Mouse (Mus musculus) liver, postnatal 0 days (tissue): ENCODE data around the gene Als2. TPM values are rescaled to one million over a fixed set of nuclear protein-coding genes. Genes with fewer than 3 reads are reported as not detected.

Source experiments
- ATAC-seq: fragments of 200-750 bp; cut with Nextera tagmentation; 2 replicates; pipeline ENCODE4 v1.8.0; 2017; ENCODE audit warnings: mild to moderate bottlenecking, moderate library complexity
- DNase-seq: peaks from one replicate; pipeline ENCODE4 v3.0.0-alpha.2; 2016
- H3K27ac ChIP-seq: fragments of 300-500 bp; sonication (generic); 2 replicates; pipeline ENCODE4 v1.5.1; 2014; ENCODE audit warnings: antibody characterized with exemption, moderate library complexity, mild to moderate bottlenecking, low read depth
- H3K27me3 ChIP-seq: fragments of 300-500 bp; sonication (generic); 2 replicates; pipeline ENCODE4 v1.6.1; 2014; ENCODE audit warnings: low read length, control low read depth, mixed read lengths; ENCODE audit not compliant: insufficient read depth
- H3K36me3 ChIP-seq: fragments of 300-500 bp; sonication (generic); replicated peaks from 2 replicates; pipeline ENCODE4 v1.6.1; 2014; ENCODE audit warnings: mild to moderate bottlenecking, control low read depth, low read length, moderate library complexity, mixed read lengths; ENCODE audit not compliant: insufficient read depth
- H3K4me1 ChIP-seq: fragments of 300-500 bp; sonication (generic); 2 replicates; pipeline ENCODE4 v1.6.1; 2014; ENCODE audit warnings: antibody characterized with exemption, mild to moderate bottlenecking, control low read depth; ENCODE audit not compliant: insufficient read depth
- H3K4me2 ChIP-seq: fragments of 300-500 bp; sonication (generic); 2 replicates; pipeline ENCODE4 v1.6.1; 2014; ENCODE audit warnings: low read depth, mild to moderate bottlenecking, low read length, moderate library complexity, mixed read lengths
- H3K4me3 ChIP-seq: fragments of 300-500 bp; sonication (generic); 2 replicates; pipeline ENCODE4 v1.5.1; 2014; ENCODE audit warnings: low read depth, low read length
- H3K9ac ChIP-seq: fragments of 300-500 bp; sonication (generic); replicated peaks from 2 replicates; pipeline ENCODE4 v1.6.1; 2014; ENCODE audit warnings: mild to moderate bottlenecking, moderate library complexity
- H3K9me3 ChIP-seq: fragments of 300-500 bp; sonication (generic); 2 replicates; pipeline ENCODE4 v1.6.1; 2016; ENCODE audit warnings: mild to moderate bottlenecking, control low read depth, low read length, mixed read lengths
- CTCF ChIP-seq: sonication (generic); IDR thresholded peaks from 2 replicates; pipeline ENCODE4 v1.5.1; 2016; ENCODE audit warnings: antibody characterized with exemption, low read depth
- EP300 ChIP-seq: IDR thresholded peaks from 2 replicates; pipeline ENCODE4 v1.6.1; 2016; ENCODE audit warnings: antibody characterized with exemption, low read depth, mild to moderate bottlenecking
- WGBS: fragments of 180-500 bp; shearing (Covaris S2); extraction: QIAGEN DNeasy Blood & Tissue Kit; methylation state at CpG from one replicate; pipeline ENCODE4 v1.1.7; 2014; ENCODE audit not compliant: insufficient replicate concordance; 5-methylcytosine and 5-hydroxymethylcytosine counted together
- polyA plus RNA-seq: library from polyadenylated mRNA; unstranded; fragments of >200 nt; fragmentation: Nextera tagmentation; extraction: Ambion mirVana; gene quantifications from 2 replicates; pipeline ENCODE4 v1.2.1, GENCODE M21; 2015

Als2 gene
- polyA plus RNA-seq, 1 experiment from 2014 or later: 5.8 TPM

DNA sequence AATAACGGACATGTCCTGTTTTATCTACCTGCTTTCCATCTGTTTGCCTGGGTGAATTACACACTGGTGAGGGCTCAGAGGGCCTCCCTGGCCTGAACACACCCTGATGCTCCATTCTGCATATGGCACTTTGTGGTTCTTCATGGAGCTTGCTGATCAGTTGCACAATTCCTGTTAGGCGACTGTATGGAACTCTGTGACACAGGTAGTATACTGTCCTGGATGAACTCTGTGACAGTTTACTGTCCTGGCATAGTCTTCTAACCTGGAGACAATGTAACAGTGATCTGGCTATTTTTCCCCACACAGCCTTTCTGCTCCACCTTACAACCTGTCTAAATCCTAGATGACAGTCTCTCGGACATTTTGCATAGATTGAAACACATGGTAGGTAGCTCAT lies 77.9 kb downstream of the Als2 start:
- no peaks in the 10 kb centered on the region for H3K9me3 ChIP-seq
- H3K4me3 ChIP-seq: no peak overlapping the region
- H3K27ac ChIP-seq: no peak overlapping the region
- no peak overlapping the region for H3K9ac ChIP-seq
- no peak for DNase-seq
- no peak for ATAC-seq
- 73% methylated on average over 3 of the region's 3 CpGs for WGBS
- H3K4me1 ChIP-seq: no peaks in the 10 kb centered on the region
- TF ChIP-seq CTCF (no peak), EP300 (no peak)
- H3K4me2 ChIP-seq: no peak overlapping the region
- no peaks in the 10 kb centered on the region for H3K27me3 ChIP-seq
- H3K36me3 ChIP-seq: peaks cover 10% of the 10 kb centered on the region

DNA sequence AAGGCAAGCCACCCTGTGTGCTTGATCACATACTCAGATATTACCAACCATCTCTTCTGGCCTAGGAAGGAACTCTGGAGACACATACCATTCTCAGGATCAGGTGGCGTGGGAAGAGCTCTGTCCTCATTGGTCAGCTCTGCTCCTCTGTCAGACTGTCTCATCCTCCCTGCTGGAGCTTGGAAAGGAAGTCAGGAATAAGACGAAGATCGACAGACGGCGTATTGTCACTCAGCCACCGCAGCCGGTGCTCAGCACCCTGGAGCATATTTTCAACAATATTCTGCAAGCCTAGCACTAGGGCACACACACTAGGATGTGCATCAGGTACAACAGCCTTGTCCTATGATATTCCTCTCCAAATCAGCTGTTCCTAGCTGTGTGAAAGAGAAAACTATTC lies 78.5 kb downstream of the Als2 start:
- Histone ChIP-seq H3K4me1 (no peaks in the 10 kb centered on the region), H3K4me3 (no peak overlapping the region), H3K36me3 (peaks cover 6% of the 10 kb centered on the region; the same call in 1 of the 2 replicates), H3K9me3 (no peaks in the 10 kb centered on the region), H3K9ac (no peak overlapping the region), H3K27ac (no peak overlapping the region), H3K27me3 (no peaks in the 10 kb centered on the region), H3K4me2 (no peak overlapping the region)
- no peak for DNase-seq
- 83% methylated on average over 7 of the region's 7 CpGs for whole genome bisulfite sequencing
- no peak for ATAC-seq
- TF ChIP-seq CTCF (no peak), EP300 (no peak)

DNA sequence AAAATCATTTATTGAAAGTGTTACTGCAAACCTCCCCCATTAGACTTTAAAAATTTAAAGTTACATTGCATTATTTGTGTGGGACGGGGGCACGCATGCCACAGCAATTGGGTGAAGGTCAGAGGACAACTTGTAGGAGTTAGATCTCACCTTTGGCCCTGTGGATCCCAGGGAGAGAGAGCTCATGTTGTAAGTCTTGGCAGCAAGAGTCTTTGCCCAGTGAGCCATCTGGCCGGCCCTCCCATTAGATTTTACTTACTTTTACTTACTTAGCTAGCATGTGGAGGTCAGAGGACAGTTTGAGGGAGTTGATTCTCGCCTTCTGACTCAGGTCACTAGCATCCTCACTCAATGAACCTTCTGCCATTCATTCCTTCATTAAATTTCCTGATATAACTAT lies 79.2 kb downstream of the Als2 start:
- H3K27me3 ChIP-seq: no peaks in the 10 kb centered on the region
- no peak overlapping the region for H3K9ac ChIP-seq
- no peaks in the 10 kb centered on the region for H3K9me3 ChIP-seq
- no peak for TF ChIP-seq EP300
- no peak for TF ChIP-seq CTCF
- H3K4me3 ChIP-seq: no peak overlapping the region
- DNase-seq (no peak), ATAC-seq (no peak)
- peaks cover 2% of the 10 kb centered on the region; the same call in 1 of the 2 replicates for H3K36me3 ChIP-seq
- WGBS: 64% methylated on average over 4 of the region's 4 CpGs
- H3K4me2 ChIP-seq: no peak overlapping the region
- H3K4me1 ChIP-seq: no peaks in the 10 kb centered on the region
- H3K27ac ChIP-seq: no peak overlapping the region

- WGBS: 78% methylated on average over 4 of the region's 4 CpGs
- H3K4me1 ChIP-seq: no peaks in the 10 kb centered on the region
- H3K36me3 ChIP-seq: no peaks in the 10 kb centered on the region
- H3K27me3 ChIP-seq: no peaks in the 10 kb centered on the region
- no peak overlapping the region for H3K4me2 ChIP-seq
- no peak overlapping the region for H3K4me3 ChIP-seq
- no peak overlapping the region for H3K27ac ChIP-seq
- ATAC-seq (no peak), DNase-seq (no peak)
- H3K9ac ChIP-seq: no peak overlapping the region
- no peak for TF ChIP-seq EP300
- TF ChIP-seq CTCF: no peak
- H3K9me3 ChIP-seq: no peaks in the 10 kb centered on the region
Measured at GRCm38 (mm10) chr1:59152346-59152745, 84.7 kb downstream of the Als2 start.

DNA sequence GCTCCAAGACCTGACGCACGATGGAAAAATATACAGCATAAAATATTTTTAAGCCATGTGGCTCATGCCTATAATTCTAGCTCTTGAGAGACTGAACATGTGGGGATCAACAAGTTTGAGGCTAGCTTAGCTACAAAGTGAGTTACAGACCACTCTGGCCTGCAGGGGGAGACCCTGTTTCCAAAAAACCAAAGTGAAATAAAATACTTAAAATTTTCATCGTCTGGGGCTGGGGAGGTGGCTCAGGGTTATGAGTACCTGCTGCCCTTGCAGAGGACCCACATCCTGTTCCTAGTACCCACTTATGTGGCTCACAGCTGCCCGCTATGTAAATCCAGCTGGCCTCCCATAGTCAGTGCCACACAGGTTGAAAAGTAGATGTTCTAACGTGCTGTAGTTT lies 86.5 kb downstream of the Als2 start:
- Histone ChIP-seq H3K9ac (no peak overlapping the region), H3K36me3 (no peaks in the 10 kb centered on the region), H3K27me3 (no peaks in the 10 kb centered on the region), H3K27ac (no peak overlapping the region), H3K4me3 (no peak overlapping the region), H3K4me1 (no peaks in the 10 kb centered on the region), H3K4me2 (no peak overlapping the region), H3K9me3 (no peaks in the 10 kb centered on the region)
- no peak for ATAC-seq
- TF ChIP-seq EP300 (no peak), CTCF (no peak)
- no peak for DNase-seq
- WGBS: 61% methylated on average over 5 of the region's 5 CpGs

DNA sequence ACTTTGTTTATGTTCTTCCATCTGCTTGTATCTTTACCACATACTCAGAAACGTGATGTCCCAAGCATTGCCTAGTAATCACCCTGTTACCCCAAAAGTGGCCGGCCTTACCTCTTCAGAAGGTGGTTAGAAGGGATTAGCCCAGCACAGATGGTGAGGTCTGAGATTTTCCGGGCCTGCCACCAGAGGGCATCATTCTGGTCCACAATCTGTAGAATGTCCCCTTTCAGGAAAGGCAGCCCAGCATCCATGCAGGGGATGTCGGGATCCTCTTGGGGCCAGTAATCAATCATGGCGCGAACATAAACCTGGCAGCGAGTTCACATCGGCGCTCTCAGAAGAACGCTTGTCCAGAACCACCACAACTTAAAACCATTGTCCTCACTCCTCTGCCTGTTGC lies 92.5 kb downstream of the Als2 start:
- Histone ChIP-seq H3K9me3 (no peaks in the 10 kb centered on the region), H3K9ac (no peak overlapping the region), H3K27ac (no peak overlapping the region), H3K27me3 (no peaks in the 10 kb centered on the region), H3K4me3 (no peak overlapping the region), H3K4me2 (no peak overlapping the region), H3K36me3 (no peaks in the 10 kb centered on the region), H3K4me1 (no peaks in the 10 kb centered on the region)
- TF ChIP-seq CTCF (peak; percentile 59), EP300 (no peak)
- DNase-seq: peak; percentile 37
- 79% methylated on average over 10 of the region's 10 CpGs for WGBS
- ATAC-seq: no peak

DNA sequence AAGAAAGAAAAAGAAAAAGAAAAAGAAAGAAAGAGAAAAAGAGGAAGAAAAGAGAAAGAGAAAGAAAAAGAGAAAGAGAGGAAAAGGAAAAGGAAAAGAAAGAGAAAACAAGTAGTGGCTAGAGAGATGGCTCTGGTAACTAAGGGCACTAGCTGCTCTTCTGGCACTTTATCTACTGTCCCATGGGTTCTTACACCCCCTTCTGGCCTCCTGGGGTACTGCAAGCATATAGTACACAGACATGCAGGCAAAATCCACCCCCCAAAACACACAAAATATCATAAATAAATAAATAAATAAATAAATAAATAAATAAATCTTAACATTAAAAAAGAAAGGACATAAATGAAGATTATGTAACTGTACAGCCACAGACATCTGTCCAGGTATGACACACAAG lies 94.2 kb downstream of the Als2 start:
- Histone ChIP-seq H3K4me1 (no peaks in the 10 kb centered on the region), H3K27me3 (no peaks in the 10 kb centered on the region), H3K9me3 (no peaks in the 10 kb centered on the region), H3K4me2 (no peak overlapping the region), H3K4me3 (no peak overlapping the region), H3K27ac (no peak overlapping the region), H3K9ac (no peak overlapping the region), H3K36me3 (no peaks in the 10 kb centered on the region)
- TF ChIP-seq CTCF: peak; percentile 87
- TF ChIP-seq EP300: no peak
- peak; percentile 79 for DNase-seq
- ATAC-seq: no peak
